Comparison of ENCODE assay signal across 8 mouse cellular contexts in genomic region chr3:87905880-87906485, GRCm38 (mm10). TPM values are rescaled to one million over a fixed set of nuclear protein-coding genes. Genes with fewer than 3 reads are reported as not detected.
A peak's percentile ranks its signal among the peaks of the same experiment; 100 is the strongest.
DNase-seq lines count a peak whose midpoint lies in the region; ATAC-seq lines count a peak whose summit lies in the region.

Hdgf (plus strand) TSS chr3:87906321.

- no peaks in the 10 kb centered on the region for H3K9me3 ChIP-seq in hindbrain, embryonic 15.5 days

- peak within 1 kb of the TSS; percentile 95 for H3K9ac ChIP-seq in hindbrain, embryonic 15.5 days

- H3K36me3 ChIP-seq in hindbrain, embryonic 15.5 days: no peaks in the 10 kb centered on the region

- H3K4me2 ChIP-seq in hindbrain, embryonic 15.5 days: peak within 1 kb of the TSS; percentile 88

- peak; percentile 96 for ATAC-seq in hindbrain, embryonic 15.5 days (ENCODE audit: low FRiP score, low read depth)

- H3K4me1 ChIP-seq in hindbrain, embryonic 15.5 days (replicated peaks): peaks cover 38% of the 10 kb centered on the region

- H3K4me3 ChIP-seq in hindbrain, embryonic 15.5 days: peak within 1 kb of the TSS; percentile 100

- under 1% methylated on average over 57 of the region's 57 CpGs for WGBS in hindbrain, embryonic 15.5 days

- peak within 1 kb of the TSS; percentile 97 for H3K27ac ChIP-seq in hindbrain, embryonic 15.5 days (replicated peaks)

- no peaks in the 10 kb centered on the region for H3K27me3 ChIP-seq in hindbrain, embryonic 15.5 days

- peak; percentile 98 for DNase-seq in R1 (ENCODE audit: low read depth, low spot score)
- DNase-seq in cerebellum, postnatal 25 days: peak; percentile 95 to 96
- peak; percentile 91 to 95 for DNase-seq in frontal cortex, postnatal 36 days (ENCODE audit: low spot score in 2 of 2)
- peak; percentile 91 for DNase-seq in left cerebral cortex, adult 11 months (ENCODE audit: low spot score)
- peak; percentile 96 to 99 for DNase-seq in lung, postnatal 4 days
- peak; percentile 85 for DNase-seq in retina, postnatal 7 days (ENCODE audit: low read depth, low spot score)
- peak; percentile 95 for DNase-seq in urinary bladder, adult 2 months (ENCODE audit: low spot score)

RNA-seq across cellular contexts. Expression of gene Hdgf, which starts in this region (rescaled TPM):
- polyA plus RNA-seq in hindbrain, embryonic 15.5 days (2015; fragmentation: Nextera tagmentation; extraction: Ambion mirVana): 170 and 183 TPM in 2 replicates
- polyA plus RNA-seq in urinary bladder, adult 2 months (2012; rRNA removed): 151 and 152 TPM in 2 replicates

Comparison
In these comparisons a context has a peak if more than half of its experiments do, and no peak if none do; other contexts are left out.
1. Peak in every context shown above with its lines: DNase-seq, ATAC-seq, H3K4me3 ChIP-seq and H3K27ac ChIP-seq.